Mouse (Mus musculus): ENCODE measurements at regions not wholly inside any gene's neighbourhood (a gene's known extent, or its start where the extent isn't known, plus 50 kb on each side); places are given as distances from the start of the nearest gene placed in this dataset.

DNA sequence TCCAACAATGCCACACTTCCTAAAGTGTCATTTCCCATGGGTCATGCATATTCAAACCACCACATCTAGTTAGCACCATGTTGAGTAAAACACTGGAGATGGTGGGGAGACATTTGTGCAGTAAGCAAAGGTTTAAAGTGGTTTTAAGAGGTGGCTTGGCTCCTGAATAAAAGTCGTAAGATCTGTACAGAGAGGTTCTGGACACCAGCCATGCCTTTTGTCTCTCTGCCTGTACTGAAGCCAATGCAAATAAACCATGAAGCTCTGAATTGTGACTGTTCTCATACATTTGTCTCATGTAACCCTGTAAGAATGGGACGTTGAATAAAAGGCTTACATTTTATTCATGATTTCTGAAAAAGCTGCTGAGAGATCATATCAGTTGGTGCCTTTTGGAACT lies 202.1 kb upstream of the Thrb start:
- no peak for TF ChIP-seq GATA4 (IDR thresholded peaks at IDR 0.05; ENCODE audit: insufficient replicate concordance, low read length)

DNA sequence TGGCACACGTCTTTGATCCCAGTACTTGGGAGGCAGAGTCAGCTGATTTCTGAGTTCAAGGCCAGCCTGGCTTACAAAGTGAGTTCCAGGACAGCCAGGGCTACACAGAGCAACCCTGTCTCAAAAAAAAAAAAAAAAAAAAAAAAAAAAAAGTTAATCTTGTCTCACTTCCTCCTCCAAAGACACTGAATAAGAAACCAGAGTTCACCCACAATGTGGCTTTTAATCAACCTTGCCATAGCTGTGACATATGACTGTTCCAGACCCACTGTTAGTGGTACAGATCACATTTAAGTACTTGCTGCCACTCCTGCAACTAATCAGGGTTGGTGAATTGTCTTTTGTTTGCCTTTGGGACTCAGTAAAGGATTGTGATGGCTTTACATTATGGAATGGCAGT lies 181.1 kb upstream of the Thrb start:
- TF ChIP-seq GATA4 (IDR thresholded peaks at IDR 0.05; ENCODE audit: insufficient replicate concordance, low read length), result no peak

DNA sequence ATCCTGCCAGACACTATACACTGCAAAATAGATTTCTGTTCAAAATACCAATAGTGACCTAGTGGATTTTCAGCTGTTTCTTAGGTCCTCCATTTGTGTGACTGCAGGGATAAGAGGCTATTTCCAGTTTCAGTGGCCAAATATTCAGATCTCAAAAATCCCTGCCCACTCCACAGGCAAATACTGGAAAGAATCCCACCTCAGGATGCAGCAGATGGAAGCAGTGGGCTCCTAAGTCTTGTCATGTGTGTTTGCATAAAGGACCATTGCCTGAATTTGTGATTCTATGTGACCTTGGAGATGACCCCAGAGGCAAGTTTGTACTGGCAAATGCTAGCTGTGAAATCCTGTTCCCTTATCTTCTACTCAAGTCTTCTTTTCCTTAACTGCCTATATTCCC lies 175.2 kb upstream of the Thrb start:
- no peak for TF ChIP-seq GATA4 (IDR thresholded peaks at IDR 0.05; ENCODE audit: insufficient replicate concordance, low read length)

DNA sequence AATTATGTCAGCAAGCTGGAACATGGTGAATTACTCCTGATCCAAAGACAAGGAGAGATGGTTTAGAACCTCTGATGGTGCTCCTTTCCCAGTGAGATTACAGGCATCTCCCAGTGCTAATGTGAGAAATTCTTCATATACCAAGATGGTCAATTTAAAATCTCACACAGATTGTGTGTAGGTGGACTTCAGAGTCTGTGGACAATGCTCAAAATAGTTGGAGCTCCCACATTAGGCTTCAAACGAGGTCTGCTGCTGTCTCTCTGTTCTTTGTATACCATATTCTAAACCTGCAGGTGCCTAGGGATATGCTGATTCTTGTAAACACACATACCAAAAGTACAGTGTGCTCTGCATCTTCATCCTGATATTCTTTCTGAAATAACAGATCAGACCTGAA lies 146.3 kb upstream of the Thrb start:
- no peak for TF ChIP-seq GATA4 (IDR thresholded peaks at IDR 0.05; ENCODE audit: insufficient replicate concordance, low read length)

DNA sequence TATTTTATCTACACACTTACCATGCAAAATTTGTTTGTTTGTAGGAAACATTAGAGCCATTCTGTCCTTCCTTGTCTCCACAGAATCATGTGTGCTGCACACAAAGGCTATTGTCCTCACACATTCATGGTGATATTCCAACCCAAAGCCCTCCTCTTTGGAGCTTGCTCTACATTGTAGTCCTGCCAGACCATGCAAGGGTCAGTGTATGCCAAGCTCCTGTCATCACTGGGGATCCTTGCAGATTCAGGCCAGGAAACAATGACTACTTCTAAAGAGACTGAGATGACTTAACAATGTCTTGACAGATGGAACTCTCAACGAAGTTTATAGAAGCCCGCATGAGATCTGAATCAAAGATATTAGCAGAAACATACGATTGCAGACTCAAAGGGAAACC lies 137.4 kb upstream of the Thrb start:
- no peak for TF ChIP-seq GATA4 (IDR thresholded peaks at IDR 0.05; ENCODE audit: insufficient replicate concordance, low read length)

DNA sequence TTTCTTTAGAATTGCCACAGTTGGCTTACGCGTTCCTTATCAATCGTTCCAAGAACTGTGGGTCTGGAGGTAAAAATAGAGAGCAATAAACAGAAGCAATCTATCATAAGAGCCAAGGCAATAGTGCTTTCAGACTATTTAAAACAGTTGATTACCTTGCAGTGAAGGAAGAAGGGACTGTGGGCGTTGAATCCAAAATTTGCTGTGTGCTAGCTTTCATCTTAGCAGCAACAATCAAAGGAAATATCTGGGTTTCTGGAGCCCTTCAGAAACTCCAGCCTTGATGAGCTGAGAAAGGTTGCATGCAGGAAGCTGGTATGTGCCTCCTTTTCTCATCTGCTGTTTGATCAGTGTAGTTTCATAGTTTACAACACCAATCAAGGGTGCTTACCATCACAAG lies 136.1 kb upstream of the Thrb start:
- TF ChIP-seq GATA4 (IDR thresholded peaks at IDR 0.05; ENCODE audit: insufficient replicate concordance, low read length), result no peak

DNA sequence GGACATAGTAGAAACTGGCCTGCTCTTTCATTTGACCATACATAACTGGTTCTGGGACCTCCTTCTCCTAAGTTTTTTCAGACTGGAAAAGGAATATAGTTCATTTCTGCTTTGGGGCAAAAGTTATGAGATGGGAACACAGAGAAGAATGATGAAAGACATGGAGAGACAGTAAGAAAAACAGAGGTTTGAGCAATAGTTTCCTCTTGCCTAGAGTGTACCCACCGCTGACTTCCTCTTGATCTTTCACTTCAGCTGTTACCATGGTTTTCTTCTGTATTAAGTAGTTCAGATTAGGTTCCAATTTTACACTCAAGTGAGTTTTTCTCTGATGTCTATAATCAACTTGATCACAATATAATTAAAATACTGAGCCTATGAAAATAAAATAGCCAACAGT lies 120.7 kb upstream of the Thrb start:
- TF ChIP-seq GATA4 (IDR thresholded peaks at IDR 0.05; ENCODE audit: insufficient replicate concordance, low read length), result no peak

DNA sequence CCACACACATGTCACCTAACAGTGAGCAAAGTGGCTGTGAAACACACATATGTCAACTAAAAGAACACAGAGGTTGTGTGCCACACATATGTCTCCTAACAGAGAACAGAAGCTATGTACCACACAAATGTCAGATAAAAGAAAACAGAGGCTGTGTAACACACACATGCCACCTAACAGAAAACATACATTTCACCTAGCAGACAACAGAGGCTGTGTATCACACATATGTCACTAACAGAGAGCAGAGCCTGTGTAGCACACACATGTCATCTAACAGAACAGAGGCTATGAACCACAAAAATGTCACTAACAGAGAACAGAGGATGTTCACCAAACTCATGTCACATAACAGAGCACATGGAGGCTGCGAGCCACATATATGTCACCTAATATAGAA lies 103.6 kb upstream of the Thrb start:
- no peak for TF ChIP-seq GATA4 (IDR thresholded peaks at IDR 0.05; ENCODE audit: insufficient replicate concordance, low read length)

DNA sequence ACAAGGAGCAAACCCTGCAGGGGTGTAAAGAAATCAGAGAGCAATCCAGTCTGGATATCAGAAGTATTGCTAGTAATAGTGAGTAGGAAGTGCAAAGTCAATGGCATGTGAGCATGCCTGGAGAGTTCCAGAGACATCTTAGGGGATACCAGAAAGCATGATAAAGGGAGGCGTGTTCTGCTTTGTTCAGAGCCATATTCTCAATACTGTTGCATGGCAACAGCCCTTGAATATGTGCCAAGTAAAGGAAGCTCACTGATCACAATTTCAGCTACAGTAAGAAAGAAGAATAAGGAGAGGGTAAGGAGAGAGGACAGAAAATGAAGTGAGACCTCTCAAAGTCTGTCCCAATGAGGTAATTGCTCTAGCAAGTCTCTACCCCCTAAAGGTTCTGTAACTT lies 92.1 kb upstream of the Thrb start:
- no peak for TF ChIP-seq GATA4 (IDR thresholded peaks at IDR 0.05; ENCODE audit: insufficient replicate concordance, low read length)

DNA sequence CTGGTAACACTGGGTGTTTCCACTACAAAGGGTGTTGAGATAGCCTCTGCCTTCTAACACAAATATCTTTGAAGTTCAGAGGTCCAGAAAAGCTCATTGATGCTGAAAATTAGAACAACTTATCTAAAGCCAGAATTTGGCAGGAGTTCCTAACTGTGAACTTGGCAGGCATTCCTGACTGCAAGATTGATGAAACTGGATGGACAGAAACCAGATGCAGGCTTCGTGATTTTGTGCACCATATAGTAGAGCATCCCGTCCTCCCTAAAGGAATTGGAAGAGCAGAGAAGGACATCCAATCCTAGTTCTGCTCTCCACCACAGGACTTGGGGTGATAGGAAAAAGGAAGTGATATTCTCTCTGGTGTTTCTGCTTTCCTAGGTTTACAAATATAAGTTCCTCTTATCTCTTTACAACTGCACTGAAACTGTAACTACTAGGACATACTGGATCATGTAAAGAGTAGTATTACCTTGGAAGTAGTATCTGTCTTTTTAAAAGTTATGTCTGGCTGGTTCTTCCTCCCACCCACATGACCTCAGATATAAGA lies 90.9 kb upstream of the Thrb start:
- TF ChIP-seq GATA4 (IDR thresholded peaks at IDR 0.05; ENCODE audit: insufficient replicate concordance, low read length), result no peak

DNA sequence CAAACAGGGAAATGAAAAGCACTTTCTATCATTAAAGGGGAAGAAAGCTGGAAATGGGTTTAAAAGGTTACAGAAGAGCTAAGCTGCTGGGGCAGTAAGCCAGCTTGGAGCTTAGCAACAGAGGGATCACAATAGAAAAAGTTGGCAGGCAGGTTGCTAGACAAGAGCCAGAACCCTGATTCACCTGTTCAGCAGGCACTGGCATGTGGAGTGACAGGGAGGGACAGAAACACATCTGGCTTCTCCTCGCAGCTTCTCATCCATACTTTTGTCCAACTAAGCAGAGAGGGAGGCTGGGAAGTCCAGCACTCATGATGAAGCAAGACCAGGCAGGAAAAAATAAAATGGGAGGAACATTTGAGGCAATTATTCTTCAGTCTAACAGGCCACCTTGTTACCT lies 81.3 kb upstream of the Thrb start:
- TF ChIP-seq GATA4 (IDR thresholded peaks at IDR 0.05; ENCODE audit: insufficient replicate concordance, low read length), result no peak

DNA sequence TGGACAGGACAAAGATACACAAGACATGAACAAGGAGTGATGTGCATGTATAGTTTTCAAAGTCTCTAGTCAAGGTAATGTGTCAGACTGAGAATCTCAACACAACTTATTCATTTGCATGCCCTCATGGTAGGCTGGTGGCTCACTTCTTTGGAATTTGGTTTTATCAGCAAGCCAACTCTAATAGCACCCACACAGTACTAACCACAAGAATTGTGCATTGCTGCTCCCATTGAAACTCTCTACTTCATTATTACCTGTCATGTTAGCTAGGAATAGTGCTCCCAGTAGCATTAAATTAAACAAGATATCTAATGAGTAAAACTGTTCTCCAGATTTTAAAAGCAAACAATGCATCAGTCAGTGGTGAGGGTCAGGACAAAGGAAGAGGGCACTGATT lies 70.5 kb upstream of the Thrb start:
- no peak for TF ChIP-seq GATA4 (IDR thresholded peaks at IDR 0.05; ENCODE audit: insufficient replicate concordance, low read length)

DNA sequence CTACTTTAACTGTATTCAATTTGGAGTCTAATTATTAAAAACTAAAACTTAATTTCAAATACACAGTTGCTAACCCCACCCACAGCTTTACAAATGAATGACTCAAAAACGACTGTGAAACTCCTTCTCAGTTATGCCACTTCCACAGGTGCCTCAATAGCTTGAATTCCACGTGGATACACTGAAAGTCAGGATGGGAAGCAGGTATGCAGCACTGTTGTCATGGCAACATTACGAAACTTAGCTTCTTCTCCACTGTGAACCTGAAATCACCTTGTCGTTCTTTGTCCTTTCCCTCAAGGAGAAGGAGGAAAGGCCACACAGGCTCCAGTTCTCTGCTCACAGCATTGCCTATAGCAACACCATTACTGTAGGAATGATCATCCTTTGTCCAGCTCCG lies 60.5 kb upstream of the Thrb start:
- no peak for TF ChIP-seq GATA4 (IDR thresholded peaks at IDR 0.05; ENCODE audit: insufficient replicate concordance, low read length)

DNA sequence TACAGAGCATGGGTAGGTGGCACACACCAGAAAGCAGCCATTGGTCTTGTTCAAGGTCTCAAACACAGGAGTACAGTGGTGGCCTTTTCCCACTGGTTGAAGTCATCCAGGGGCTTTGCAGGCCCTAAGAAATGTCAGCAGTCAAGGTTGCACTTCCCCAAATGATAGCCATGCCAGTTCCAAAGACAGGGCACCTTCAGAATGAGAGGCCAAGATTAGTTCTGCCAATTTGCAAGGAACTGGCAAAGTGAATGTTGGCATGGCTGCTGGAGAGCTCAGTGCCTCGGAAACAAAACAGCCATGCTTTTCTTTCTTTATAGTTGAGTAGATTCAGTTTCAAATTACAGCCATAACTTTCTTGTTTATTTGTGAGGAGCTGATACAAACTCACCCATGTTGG lies 57.7 kb upstream of the Thrb start:
- TF ChIP-seq GATA4 (IDR thresholded peaks at IDR 0.05; ENCODE audit: insufficient replicate concordance, low read length), result no peak

DNA sequence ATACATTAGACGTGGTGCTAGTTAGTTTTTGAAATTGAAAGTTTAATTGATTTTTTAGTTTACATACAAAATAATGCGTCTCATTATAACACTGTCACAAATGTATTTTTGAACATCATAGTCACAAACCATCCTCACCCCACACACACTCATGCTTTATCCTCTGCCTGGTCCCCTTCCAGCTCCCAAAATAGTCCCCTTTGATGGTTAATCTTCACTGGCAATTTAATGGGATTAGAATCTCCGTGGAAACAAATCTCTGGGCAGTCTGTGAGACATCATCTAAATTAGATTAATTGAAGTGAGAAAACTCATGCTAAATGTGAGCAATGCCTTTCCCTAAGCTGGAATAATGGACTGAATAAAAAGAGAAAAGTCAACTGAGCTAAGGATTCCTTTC lies 54.0 kb upstream of the Thrb start:
- no peak for TF ChIP-seq GATA4 (IDR thresholded peaks at IDR 0.05; ENCODE audit: insufficient replicate concordance, low read length)

DNA sequence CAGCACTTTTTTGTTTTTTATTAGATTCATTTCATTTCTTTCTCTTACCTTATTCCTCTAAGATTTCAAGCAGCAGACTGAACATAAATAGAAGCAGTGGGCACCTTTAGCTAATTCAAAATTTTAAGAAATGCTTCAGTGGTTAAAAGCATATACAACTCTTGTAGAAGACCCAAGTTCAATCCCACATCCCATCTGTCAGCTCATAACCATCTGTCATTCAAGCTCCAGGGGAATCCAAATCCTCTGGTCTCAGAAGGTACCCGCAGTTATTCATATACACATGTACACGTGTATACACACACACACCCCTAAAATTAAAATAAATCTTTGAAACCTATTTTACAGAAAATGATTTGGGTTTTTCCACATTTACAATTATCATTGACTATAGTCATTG lies 52.9 kb upstream of the Thrb start:
- no peak for TF ChIP-seq GATA4 (IDR thresholded peaks at IDR 0.05; ENCODE audit: insufficient replicate concordance, low read length)
